Mouse (Mus musculus) heart, embryonic 12.5 days (tissue): Measurements from ENCODE around the gene Rhof. TPM values are rescaled to one million over a fixed set of nuclear protein-coding genes. Genes with fewer than 3 reads are reported as not detected.

Experiments
- ATAC-seq: fragments of 200-750 bp; cut with Nextera tagmentation; 2 replicates; pipeline ENCODE4 v1.8.0; 2017; ENCODE audit warnings: moderate TSS enrichment, moderate library complexity; ENCODE audit not compliant: insufficient number of reproducible peaks, low FRiP score
- H3K27ac ChIP-seq: fragments of 300-500 bp; sonication (generic); 2 replicates; pipeline ENCODE4 v1.5.1; 2016; ENCODE audit warnings: mild to moderate bottlenecking, moderate library complexity; ENCODE audit not compliant: poor library complexity, severe bottlenecking
- H3K27me3 ChIP-seq: fragments of 300-500 bp; sonication (generic); replicated peaks from 2 replicates; pipeline ENCODE4 v1.6.1; 2016; ENCODE audit warnings: mild to moderate bottlenecking, moderate library complexity
- H3K36me3 ChIP-seq: fragments of 300-500 bp; sonication (generic); 2 replicates; pipeline ENCODE4 v1.6.1; 2016; ENCODE audit warnings: mild to moderate bottlenecking, moderate library complexity
- H3K4me1 ChIP-seq: fragments of 300-500 bp; sonication (generic); replicated peaks from 2 replicates; pipeline ENCODE4 v1.6.1; 2016; ENCODE audit warnings: mild to moderate bottlenecking
- H3K4me2 ChIP-seq: fragments of 300-500 bp; sonication (generic); 2 replicates; pipeline ENCODE4 v1.6.1; 2016; ENCODE audit warnings: mild to moderate bottlenecking, moderate library complexity
- H3K4me3 ChIP-seq: fragments of 300-500 bp; sonication (generic); 2 replicates; pipeline ENCODE4 v1.5.1; 2016; ENCODE audit warnings: mild to moderate bottlenecking
- H3K9ac ChIP-seq: fragments of 300-500 bp; sonication (generic); 2 replicates; pipeline ENCODE4 v1.6.1; 2016; ENCODE audit warnings: mild to moderate bottlenecking, moderate library complexity
- H3K9me3 ChIP-seq: fragments of 300-500 bp; sonication (generic); replicated peaks from 2 replicates; pipeline ENCODE4 v1.6.1; 2016; ENCODE audit warnings: mild to moderate bottlenecking, moderate library complexity
- WGBS: fragments of 180-500 bp; shearing (Covaris S2); methylation state at CpG from one replicate; pipeline ENCODE4 v1.1.7; 2016; 5-methylcytosine and 5-hydroxymethylcytosine counted together
- polyA plus RNA-seq: library from polyadenylated mRNA; unstranded; fragments of >200 nt; fragmentation: Nextera tagmentation; extraction: Ambion mirVana; gene quantifications from 2 replicates; pipeline ENCODE4 v1.2.1, GENCODE M21; 2016

Gene Rhof
- polyA plus RNA-seq, result 1.0 and 1.3 TPM in 2 replicates

GRCm38 (mm10) chr5:123132308-123133071 lies at the start of gene Rhof:
Gene Rhof (minus strand): TSS chr5:123132692.
- no peaks in the 10 kb centered on the region for H3K36me3 ChIP-seq
- 1% methylated on average over 44 of the region's 44 CpGs for WGBS
- peak; percentile 57 for ATAC-seq
- peak within 1 kb of the TSS; percentile 94 for H3K4me2 ChIP-seq
- no peaks in the 10 kb centered on the region for H3K27me3 ChIP-seq
- H3K9me3 ChIP-seq, result no peaks in the 10 kb centered on the region
- peaks cover 68% of the 10 kb centered on the region for H3K4me1 ChIP-seq
- H3K9ac ChIP-seq, result peak within 1 kb of the TSS; percentile 66
- H3K4me3 ChIP-seq, result peak within 1 kb of the TSS; percentile 46
- H3K27ac ChIP-seq, result peak within 1 kb of the TSS; percentile 100

GRCm38 (mm10) chr5:123181536-123181935 lies 49.0 kb upstream of the Rhof start:
- no peak for ATAC-seq
- Histone ChIP-seq H3K27me3 (no peaks in the 10 kb centered on the region; the same call in none of the 2 replicates), H3K4me2 (no peak overlapping the region), H3K9ac (no peak overlapping the region), H3K9me3 (peaks cover 5% of the 10 kb centered on the region; the same call in 1 of the 2 replicates), H3K4me1 (0 out of 2 replicates have a peak, but pooled peaks cover 7% of the 10 kb centered on the region), H3K4me3 (no peak overlapping the region), H3K27ac (no peak overlapping the region), H3K36me3 (no peaks in the 10 kb centered on the region)
- 72% methylated on average over 6 of the region's 6 CpGs for WGBS

DNA sequence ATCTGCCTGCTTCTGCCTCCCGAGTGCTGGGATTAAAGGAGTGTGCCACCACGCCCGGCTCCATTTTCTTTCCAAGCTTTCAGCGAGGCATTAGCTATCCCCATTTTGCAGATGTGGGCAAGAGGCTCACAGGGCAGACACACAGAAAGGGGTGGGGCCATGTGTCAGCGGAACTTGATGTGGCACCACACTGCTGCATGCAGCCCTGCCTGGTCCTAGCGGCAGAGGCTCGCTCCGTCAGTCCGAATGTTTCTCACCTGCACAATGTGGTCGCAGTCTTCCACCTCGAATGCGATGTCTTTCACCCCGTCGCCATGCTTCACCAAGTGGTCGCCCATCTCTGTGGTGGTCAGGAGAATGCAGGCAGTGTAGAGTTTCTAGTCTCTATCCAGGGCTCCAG lies 47.9 kb upstream of the Rhof start:
- Histone ChIP-seq H3K4me2 (no peak overlapping the region), H3K4me1 (0 out of 2 replicates have a peak, but pooled peaks cover 3% of the 10 kb centered on the region), H3K27ac (no peak overlapping the region), H3K27me3 (no peaks in the 10 kb centered on the region; the same call in none of the 2 replicates), H3K36me3 (no peaks in the 10 kb centered on the region), H3K9ac (no peak overlapping the region), H3K4me3 (no peak overlapping the region), H3K9me3 (peaks cover 5% of the 10 kb centered on the region; the same call in 1 of the 2 replicates)
- no peak for ATAC-seq
- WGBS, result 89% methylated on average over 15 of the region's 15 CpGs

DNA sequence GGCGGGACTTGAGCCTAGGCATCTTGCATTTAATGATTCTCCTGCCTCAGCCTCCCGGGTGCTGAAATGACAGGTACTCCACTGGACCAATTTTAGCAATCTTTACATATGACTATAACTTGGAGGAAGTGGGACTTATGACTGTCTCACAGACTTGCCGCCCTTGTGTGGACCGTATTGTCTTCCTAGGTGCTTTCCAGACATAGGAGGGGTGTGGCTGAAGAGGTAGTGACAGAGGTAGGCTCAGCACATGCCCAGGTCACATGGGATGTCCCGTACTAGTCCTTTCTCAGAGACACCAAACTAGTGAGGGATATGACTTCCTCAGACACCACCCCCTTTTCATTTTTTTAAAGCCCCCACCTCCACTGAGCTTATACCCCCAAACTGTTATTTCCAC lies 46.3 kb upstream of the Rhof start:
- no peak overlapping the region for H3K27ac ChIP-seq
- no peak for ATAC-seq
- H3K36me3 ChIP-seq, result no peaks in the 10 kb centered on the region
- H3K9ac ChIP-seq, result no peak overlapping the region
- no peaks in the 10 kb centered on the region; the same call in none of the 2 replicates for H3K27me3 ChIP-seq
- no peak overlapping the region for H3K4me3 ChIP-seq
- H3K9me3 ChIP-seq, result peaks cover 5% of the 10 kb centered on the region; the same call in 1 of the 2 replicates
- WGBS, result 73% methylated on average over 5 of the region's 5 CpGs
- no peak overlapping the region for H3K4me2 ChIP-seq
- 0 out of 2 replicates have a peak, but pooled peaks cover 3% of the 10 kb centered on the region for H3K4me1 ChIP-seq

GRCm38 (mm10) chr5:123171646-123172350 lies 39.3 kb upstream of the Rhof start:
- Histone ChIP-seq H3K9ac (peak overlapping the region; percentile 8; the same call in 1 of the 2 replicates), H3K4me2 (peak overlapping the region; percentile 55), H3K4me1 (peaks cover 6% of the 10 kb centered on the region; the same call in 1 of the 2 replicates), H3K36me3 (peaks cover 6% of the 10 kb centered on the region), H3K27ac (no peak overlapping the region), H3K4me3 (peak overlapping the region; percentile 28; the same call in 1 of the 2 replicates), H3K27me3 (no peaks in the 10 kb centered on the region), H3K9me3 (no peaks in the 10 kb centered on the region)
- WGBS, result 16% methylated on average over 22 of the region's 22 CpGs
- peak; percentile 69 for ATAC-seq

- Histone ChIP-seq H3K36me3 (peaks cover 20% of the 10 kb centered on the region), H3K9ac (no peak overlapping the region), H3K9me3 (no peaks in the 10 kb centered on the region), H3K4me1 (peaks cover 6% of the 10 kb centered on the region; the same call in 1 of the 2 replicates), H3K27ac (no peak overlapping the region), H3K4me2 (no peak overlapping the region), H3K4me3 (no peak overlapping the region), H3K27me3 (no peaks in the 10 kb centered on the region)
- 81% methylated on average over 9 of the region's 9 CpGs for WGBS
- no peak for ATAC-seq
Observed at GRCm38 (mm10) chr5:123170365-123170764, 37.9 kb upstream of the Rhof start.

DNA sequence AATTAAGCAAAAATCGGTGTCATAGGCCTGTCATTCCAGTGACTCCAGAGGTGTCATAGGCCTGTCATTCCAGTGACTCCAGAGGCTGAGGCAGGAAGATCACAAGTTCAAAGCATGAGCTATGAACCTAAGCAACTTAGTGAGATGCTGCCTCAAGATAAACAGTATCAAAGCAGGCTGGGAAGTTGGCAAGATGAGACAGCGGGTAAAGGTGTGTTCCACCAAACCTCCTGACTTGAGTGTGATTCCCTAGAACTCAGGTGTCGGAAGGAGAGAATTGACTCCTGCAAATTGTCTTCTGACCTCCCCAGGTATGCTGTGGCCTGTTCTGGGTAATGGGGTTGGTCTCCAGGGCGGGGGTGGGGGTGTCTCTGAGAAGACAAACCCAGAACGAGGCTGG lies 36.8 kb upstream of the Rhof start, which contains the start of gene Psmd9:
Gene Psmd9, plus strand, starts transcription at position 130 of the 400 bp plus-strand sequence.
- no peak within 1 kb of the TSS for H3K4me3 ChIP-seq
- peaks cover 25% of the 10 kb centered on the region for H3K36me3 ChIP-seq
- no peak for ATAC-seq
- 83% methylated on average over 5 of the region's 5 CpGs for WGBS
- H3K4me1 ChIP-seq, result peaks cover 6% of the 10 kb centered on the region; the same call in 1 of the 2 replicates
- no peak within 1 kb of the TSS for H3K9ac ChIP-seq
- H3K27me3 ChIP-seq, result no peaks in the 10 kb centered on the region
- H3K27ac ChIP-seq, result no peak within 1 kb of the TSS
- H3K9me3 ChIP-seq, result no peaks in the 10 kb centered on the region
- no peak within 1 kb of the TSS for H3K4me2 ChIP-seq

- no peak overlapping the region for H3K4me2 ChIP-seq
- ATAC-seq, result no peak
- H3K9ac ChIP-seq, result no peak overlapping the region
- H3K4me3 ChIP-seq, result no peak overlapping the region
- H3K4me1 ChIP-seq, result peaks cover 6% of the 10 kb centered on the region; the same call in 1 of the 2 replicates
- H3K36me3 ChIP-seq, result peaks cover 42% of the 10 kb centered on the region
- no peaks in the 10 kb centered on the region for H3K9me3 ChIP-seq
- no peaks in the 10 kb centered on the region for H3K27me3 ChIP-seq
- 74% methylated on average over 5 of the region's 5 CpGs for WGBS
- H3K27ac ChIP-seq, result no peak overlapping the region
Observed at GRCm38 (mm10) chr5:123167591-123167990, 35.1 kb upstream of the Rhof start.

DNA sequence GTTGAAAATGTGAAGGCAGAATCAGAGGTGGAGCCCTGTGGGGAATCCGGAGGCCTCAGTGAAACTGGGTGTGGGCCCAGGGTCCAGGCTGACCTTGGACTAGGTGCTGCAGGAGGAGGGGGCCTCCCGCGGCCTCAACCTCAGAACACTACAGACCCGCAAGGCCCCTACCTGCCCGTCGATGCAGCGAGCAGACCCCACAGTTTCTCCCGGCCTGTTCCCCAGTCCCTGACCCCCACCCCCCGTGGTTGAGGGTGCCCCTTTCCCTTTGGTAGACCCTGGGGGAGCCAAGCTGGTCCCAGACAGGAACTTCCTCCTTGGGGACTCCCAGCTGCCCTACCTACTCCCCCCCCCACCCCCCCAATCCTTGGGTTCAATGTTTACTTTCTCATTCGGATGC lies 33.9 kb upstream of the Rhof start:
- ATAC-seq, result no peak
- peaks cover 54% of the 10 kb centered on the region for H3K36me3 ChIP-seq

DNA sequence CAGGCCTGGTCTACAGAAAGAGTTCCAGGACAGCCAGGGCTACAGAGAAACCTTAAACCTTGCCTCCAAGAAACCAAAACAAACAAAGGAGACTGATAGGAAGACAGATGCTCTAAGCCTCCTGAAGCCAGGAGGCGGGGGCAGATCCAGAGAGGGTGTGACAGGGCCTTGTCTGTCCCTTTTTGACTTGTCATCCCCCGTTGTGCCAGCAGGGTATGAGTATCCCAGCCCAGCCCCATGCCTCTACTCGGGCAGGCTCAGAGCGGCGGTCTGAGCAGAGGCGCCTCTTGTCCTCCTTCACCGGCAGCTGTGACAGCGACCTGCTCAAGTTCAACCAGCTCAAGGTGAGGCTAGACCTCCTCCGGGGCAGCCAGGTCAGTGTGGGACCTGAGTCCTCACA lies 30.4 kb upstream of the Rhof start:
- 74% methylated on average over 9 of the region's 9 CpGs for WGBS
- Histone ChIP-seq H3K4me3 (no peak overlapping the region), H3K9me3 (no peaks in the 10 kb centered on the region), H3K4me1 (0 out of 2 replicates have a peak, but pooled peaks cover under 1% of the 10 kb centered on the region), H3K27me3 (no peaks in the 10 kb centered on the region), H3K36me3 (peaks cover 87% of the 10 kb centered on the region), H3K27ac (no peak overlapping the region), H3K4me2 (no peak overlapping the region), H3K9ac (no peak overlapping the region)
- ATAC-seq, result no peak; the same call in 1 of the 2 replicates

More for the DNA sequence above, 33.9 kb upstream of the Rhof start:
- H3K9ac ChIP-seq, result no peak overlapping the region
- H3K4me2 ChIP-seq, result no peak overlapping the region
- no peaks in the 10 kb centered on the region for H3K4me1 ChIP-seq
- no peaks in the 10 kb centered on the region for H3K27me3 ChIP-seq
- no peaks in the 10 kb centered on the region for H3K9me3 ChIP-seq
- no peak overlapping the region for H3K27ac ChIP-seq
- no peak overlapping the region for H3K4me3 ChIP-seq
- WGBS, result 91% methylated on average over 10 of the region's 10 CpGs

- Histone ChIP-seq H3K36me3 (peaks cover 90% of the 10 kb centered on the region), H3K27ac (no peak overlapping the region), H3K4me3 (no peak overlapping the region), H3K4me2 (no peak overlapping the region), H3K9ac (no peak overlapping the region), H3K4me1 (peaks cover 7% of the 10 kb centered on the region; the same call in 1 of the 2 replicates), H3K27me3 (no peaks in the 10 kb centered on the region), H3K9me3 (no peaks in the 10 kb centered on the region)
- ATAC-seq, result no peak
- 92% methylated on average over 15 of the region's 15 CpGs for WGBS
Observed at GRCm38 (mm10) chr5:123160341-123160740, 27.8 kb upstream of the Rhof start.
